Mouse (Mus musculus) forebrain, embryonic 10.5 days (tissue): ENCODE measurements at regions not wholly inside any gene's neighbourhood (a gene's known extent, or its start where the extent isn't known, plus 50 kb on each side); places are given as distances from the start of the nearest gene placed in this dataset.

ENCODE experiments used
- DNase-seq: peaks from one replicate; pipeline ENCODE4 v3.0.0-alpha.2; 2017; ENCODE audit warnings: low spot score; ENCODE audit errors: extremely low spot score
- H3K27ac ChIP-seq: fragments of 300-500 bp; sonication (generic); 2 replicates; pipeline ENCODE4 v1.5.1; 2016; ENCODE audit warnings: mild to moderate bottlenecking
- H3K27me3 ChIP-seq: fragments of 300-500 bp; sonication (generic); 2 replicates; pipeline ENCODE4 v1.6.1; 2016; ENCODE audit warnings: mild to moderate bottlenecking; ENCODE audit not compliant: poor library complexity, severe bottlenecking
- H3K36me3 ChIP-seq: fragments of 300-500 bp; sonication (generic); replicated peaks from 2 replicates; pipeline ENCODE4 v1.6.1; 2016; ENCODE audit warnings: mild to moderate bottlenecking, moderate library complexity
- H3K4me1 ChIP-seq: fragments of 300-500 bp; sonication (generic); 2 replicates; pipeline ENCODE4 v1.6.1; 2016
- H3K4me3 ChIP-seq: fragments of 300-500 bp; sonication (generic); 2 replicates; pipeline ENCODE4 v1.5.1; 2016; ENCODE audit warnings: mild to moderate bottlenecking, moderate library complexity
- H3K9me3 ChIP-seq: fragments of 300-500 bp; sonication (generic); 2 replicates; pipeline ENCODE4 v1.6.1; 2016; ENCODE audit warnings: mild to moderate bottlenecking, moderate library complexity
- WGBS: fragments of 180-500 bp; shearing (Covaris S2); methylation state at CpG from one replicate; pipeline ENCODE4 v1.1.7; 2016; 5-methylcytosine and 5-hydroxymethylcytosine counted together

DNA sequence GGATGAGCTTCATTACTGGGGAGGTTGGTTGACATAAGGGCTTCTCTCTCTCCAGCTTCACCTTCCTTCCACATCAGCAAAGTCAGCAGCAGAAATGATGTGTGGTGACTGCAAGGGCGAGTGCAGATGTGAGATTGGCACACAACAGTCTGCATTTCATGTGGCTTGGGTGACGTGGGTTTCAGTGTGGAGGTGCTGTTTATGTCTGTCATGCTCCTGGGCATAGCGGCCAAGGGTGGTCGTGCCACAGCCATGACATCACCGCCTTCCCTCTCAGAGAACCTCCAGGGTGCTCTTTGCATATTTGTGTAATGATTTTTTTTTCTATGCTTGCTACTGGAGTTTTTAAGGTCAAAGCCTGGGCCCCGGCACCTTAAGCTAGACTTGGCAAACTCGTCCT, 64.0 kb downstream of the Pthlh start:
- no peak overlapping the region for H3K4me3 ChIP-seq
- no peaks in the 10 kb centered on the region for H3K27me3 ChIP-seq
- 82% methylated on average over 7 of the region's 7 CpGs for WGBS
- no peaks in the 10 kb centered on the region for H3K9me3 ChIP-seq
- no peaks in the 10 kb centered on the region for H3K36me3 ChIP-seq
- no peaks in the 10 kb centered on the region for H3K4me1 ChIP-seq
- H3K27ac ChIP-seq: no peak overlapping the region
- no peak for DNase-seq

GRCm38 (mm10) chr6:147199411-147199810, 64.6 kb downstream of the Pthlh start:
- Histone ChIP-seq H3K27me3 (no peaks in the 10 kb centered on the region), H3K9me3 (no peaks in the 10 kb centered on the region), H3K27ac (no peak overlapping the region), H3K36me3 (no peaks in the 10 kb centered on the region), H3K4me1 (no peaks in the 10 kb centered on the region), H3K4me3 (no peak overlapping the region)
- no peak for DNase-seq

- no peak overlapping the region for H3K4me3 ChIP-seq
- WGBS: 83% methylated on average over 4 of the region's 4 CpGs
- no peak for DNase-seq
- no peaks in the 10 kb centered on the region for H3K27me3 ChIP-seq
- no peaks in the 10 kb centered on the region for H3K9me3 ChIP-seq
- H3K27ac ChIP-seq: no peak overlapping the region; the same call in 1 of the 2 replicates
- H3K36me3 ChIP-seq: no peaks in the 10 kb centered on the region
- H3K4me1 ChIP-seq: no peaks in the 10 kb centered on the region
These were observed 67.6 kb downstream of the Pthlh start for GRCm38 (mm10) chr6:147196432-147196831.

- no peak for DNase-seq
- WGBS: 88% methylated on average over 4 of the region's 4 CpGs
- Histone ChIP-seq H3K9me3 (no peaks in the 10 kb centered on the region), H3K36me3 (no peaks in the 10 kb centered on the region), H3K27me3 (no peaks in the 10 kb centered on the region), H3K27ac (no peak overlapping the region), H3K4me3 (no peak overlapping the region), H3K4me1 (no peaks in the 10 kb centered on the region)
These were observed 68.7 kb downstream of the Pthlh start for GRCm38 (mm10) chr6:147195277-147195676.

- WGBS: 84% methylated on average over 5 of the region's 5 CpGs
- Histone ChIP-seq H3K27me3 (peaks cover 8% of the 10 kb centered on the region), H3K36me3 (no peaks in the 10 kb centered on the region), H3K4me1 (no peaks in the 10 kb centered on the region), H3K4me3 (no peak overlapping the region), H3K27ac (no peak overlapping the region), H3K9me3 (no peaks in the 10 kb centered on the region)
- no peak for DNase-seq
These were observed 76.3 kb downstream of the Pthlh start for GRCm38 (mm10) chr6:147187710-147188109.

GRCm38 (mm10) chr6:147178276-147178675, 85.7 kb downstream of the Pthlh start:
- Histone ChIP-seq H3K27ac (peak overlapping the region; percentile 31; the same call in 1 of the 2 replicates), H3K9me3 (peaks cover 6% of the 10 kb centered on the region), H3K4me3 (no peak overlapping the region), H3K27me3 (peaks cover 8% of the 10 kb centered on the region), H3K4me1 (peaks cover 35% of the 10 kb centered on the region), H3K36me3 (no peaks in the 10 kb centered on the region)
- DNase-seq: peak; percentile 46
- WGBS: 61% methylated on average over 7 of the region's 7 CpGs

- H3K9me3 ChIP-seq: peaks cover 10% of the 10 kb centered on the region
- no peak overlapping the region for H3K27ac ChIP-seq
- no peaks in the 10 kb centered on the region for H3K36me3 ChIP-seq
- H3K4me1 ChIP-seq: peaks cover 35% of the 10 kb centered on the region
- H3K27me3 ChIP-seq: peaks cover 3% of the 10 kb centered on the region; the same call in 1 of the 2 replicates
- DNase-seq: no peak
- H3K4me3 ChIP-seq: no peak overlapping the region
- WGBS: 71% methylated on average over 1 of the region's 1 CpGs
These were observed 85.0 kb downstream of the Klhl42 start for GRCm38 (mm10) chr6:147176176-147176575.
